Mouse (Mus musculus) myocyte (in vitro differentiated cells): Measurements from ENCODE around the gene Gm17728.

ENCODE experiments used
- E2F4 ChIP-seq: IDR thresholded peaks from one replicate; pipeline ENCODE4 v1.6.1; 2011; ENCODE audit warnings: mild to moderate bottlenecking, control low read depth, moderate library complexity; ENCODE audit not compliant: insufficient read depth
- MAX ChIP-seq: IDR thresholded peaks from one replicate; pipeline ENCODE4 v1.6.1; 2011; ENCODE audit warnings: low read depth, mild to moderate bottlenecking, control low read depth
- POLR2A ChIP-seq: IDR thresholded peaks from one replicate; pipeline ENCODE4 v1.6.1; 2011; ENCODE audit warnings: low read depth, mild to moderate bottlenecking, control low read depth, moderate library complexity; ENCODE audit not compliant: insufficient read length
- POLR2AphosphoS2 ChIP-seq: IDR thresholded peaks from one replicate; pipeline ENCODE4 v1.6.1; 2011; ENCODE audit warnings: low read depth, control low read depth; ENCODE audit not compliant: insufficient read length
- REST ChIP-seq: IDR thresholded peaks from one replicate; pipeline ENCODE4 v1.6.1; 2011; ENCODE audit warnings: mild to moderate bottlenecking, control low read depth, moderate library complexity; ENCODE audit not compliant: insufficient read depth, insufficient read length
- TCF12 ChIP-seq: IDR thresholded peaks from one replicate; pipeline ENCODE4 v1.6.1; 2011; ENCODE audit warnings: mild to moderate bottlenecking, control low read depth; ENCODE audit not compliant: poor library complexity, insufficient read depth, severe bottlenecking
- USF1 ChIP-seq: IDR thresholded peaks from one replicate; pipeline ENCODE4 v1.6.1; 2011; ENCODE audit warnings: low read depth, mild to moderate bottlenecking, control low read depth, moderate library complexity

DNA sequence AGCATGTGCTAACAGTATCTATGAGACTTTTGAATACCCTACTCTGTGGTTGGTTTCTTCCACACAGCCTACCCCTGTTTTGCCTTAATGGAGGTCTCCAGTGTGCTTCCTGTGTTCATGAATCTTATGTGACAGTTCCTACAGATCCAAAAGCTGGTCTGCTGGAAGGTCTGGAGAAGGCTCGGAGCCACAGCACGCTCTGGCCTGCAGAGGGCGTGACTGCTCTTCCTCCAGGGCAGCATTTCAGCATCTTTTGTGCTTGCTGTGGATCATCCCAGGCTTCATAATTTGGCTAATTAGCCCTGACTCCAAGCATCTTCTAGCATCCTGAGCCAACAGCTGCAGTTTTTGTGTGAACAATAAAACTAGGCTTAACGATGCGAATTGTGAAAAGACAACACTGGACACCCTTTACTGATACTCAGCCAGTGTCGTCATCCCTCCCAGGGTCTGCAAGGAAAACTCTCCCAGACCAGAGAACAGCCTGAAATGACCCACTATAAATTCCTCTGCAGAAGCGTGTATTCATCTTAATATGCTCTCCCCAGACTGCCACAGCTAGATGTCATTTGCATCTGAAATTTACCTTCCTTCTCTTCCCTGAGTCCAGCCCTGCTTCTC is 6.6 kb downstream of the Gm17728 start:
- no peak for TF ChIP-seq POLR2A
- no peak for TF ChIP-seq USF1
- no peak for TF ChIP-seq MAX
- no peak for TF ChIP-seq POLR2AphosphoS2
- TF ChIP-seq REST: no peak
- TF ChIP-seq TCF12: no peak
- TF ChIP-seq E2F4: no peak
